Mouse (Mus musculus): ENCODE measurements around the gene Cdc42ep5. TPM values are rescaled to one million over a fixed set of nuclear protein-coding genes. Genes with fewer than 3 reads are reported as not detected.
A peak's percentile ranks its signal among the peaks of the same experiment; 100 is the strongest.

Gene Cdc42ep5
- polyA plus RNA-seq, 1 experiment from 2014 or later = 3.0 TPM

DNA sequence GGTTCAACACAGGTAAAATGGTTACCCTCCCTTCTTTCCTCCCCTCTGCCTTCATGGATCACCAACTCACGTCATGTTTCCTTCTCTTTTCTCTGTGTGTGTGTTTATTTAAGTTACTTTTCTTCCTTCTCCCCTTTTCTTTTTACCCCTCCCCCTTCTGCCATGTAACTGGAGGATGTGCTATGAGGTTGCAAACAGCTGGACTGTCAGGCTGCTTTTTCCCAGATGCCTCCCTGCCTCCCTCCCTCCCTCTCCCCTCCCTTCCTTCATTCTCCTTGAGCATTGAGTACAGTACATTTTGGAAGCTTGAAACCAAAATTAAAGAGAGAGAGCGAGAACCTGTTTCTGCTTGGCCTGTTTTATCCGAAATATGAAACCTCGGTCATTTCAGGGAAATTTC, 16.8 kb downstream of the Cdc42ep5 start:
- Histone ChIP-seq H3K4me3 (ENCODE audit: low read depth, low read length) (no peak overlapping the region), H3K27ac (ENCODE audit: low read depth, low read length) (no peak overlapping the region), H3K9ac (replicated peaks; ENCODE audit: low read depth, low read length) (no peak overlapping the region), H3K9me3 (ENCODE audit: control insufficient read depth, low read length) (no peaks in the 10 kb centered on the region), H3K27me3 (ENCODE audit: control insufficient read depth, insufficient read depth, low read length) (no peaks in the 10 kb centered on the region), H3K4me1 (ENCODE audit: control insufficient read depth, insufficient read depth, low read length) (peaks cover 17% of the 10 kb centered on the region), H3K36me3 (ENCODE audit: control insufficient read depth, insufficient read depth, low read length) (peaks cover 41% of the 10 kb centered on the region), H3K4me2 (ENCODE audit: low read depth, low read length) (peak overlapping the region; percentile 64; the same call in 1 of the 2 replicates)
- WGBS = 90% methylated on average over 4 of the region's 4 CpGs
- ATAC-seq (ENCODE audit: low read depth) = no peak

DNA sequence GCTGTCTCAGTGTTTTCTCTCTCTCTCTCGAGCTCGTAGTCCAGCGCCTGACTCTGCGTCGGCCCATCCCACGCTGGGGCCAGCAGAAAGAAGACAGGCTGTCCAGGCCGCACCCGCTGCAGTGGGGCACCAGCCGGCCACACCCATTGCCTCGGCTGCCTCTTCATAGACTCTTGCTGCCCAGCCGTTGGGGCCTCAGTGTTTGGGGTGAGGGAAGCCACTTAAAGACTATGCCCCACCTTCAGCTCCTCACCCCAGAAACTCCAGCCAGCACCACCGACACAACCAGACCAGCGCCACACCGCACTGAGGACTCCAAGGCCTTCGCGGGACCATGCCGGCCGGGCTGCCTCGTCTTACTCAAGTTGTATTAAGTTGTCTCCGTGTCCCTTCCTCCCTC, 17.3 kb downstream of the Cdc42ep5 start:
- Histone ChIP-seq H3K4me2 (ENCODE audit: low read depth, low read length) (no peak overlapping the region), H3K27me3 (ENCODE audit: control insufficient read depth, insufficient read depth, low read length) (no peaks in the 10 kb centered on the region), H3K4me3 (ENCODE audit: low read depth, low read length) (no peak overlapping the region), H3K9ac (replicated peaks; ENCODE audit: low read depth, low read length) (no peak overlapping the region), H3K4me1 (ENCODE audit: control insufficient read depth, insufficient read depth, low read length) (peaks cover 17% of the 10 kb centered on the region), H3K27ac (ENCODE audit: low read depth, low read length) (no peak overlapping the region), H3K9me3 (ENCODE audit: control insufficient read depth, low read length) (no peaks in the 10 kb centered on the region), H3K36me3 (ENCODE audit: control insufficient read depth, insufficient read depth, low read length) (peaks cover 46% of the 10 kb centered on the region)
- 91% methylated on average over 20 of the region's 20 CpGs for WGBS
- ATAC-seq (ENCODE audit: low read depth) = no peak

DNA sequence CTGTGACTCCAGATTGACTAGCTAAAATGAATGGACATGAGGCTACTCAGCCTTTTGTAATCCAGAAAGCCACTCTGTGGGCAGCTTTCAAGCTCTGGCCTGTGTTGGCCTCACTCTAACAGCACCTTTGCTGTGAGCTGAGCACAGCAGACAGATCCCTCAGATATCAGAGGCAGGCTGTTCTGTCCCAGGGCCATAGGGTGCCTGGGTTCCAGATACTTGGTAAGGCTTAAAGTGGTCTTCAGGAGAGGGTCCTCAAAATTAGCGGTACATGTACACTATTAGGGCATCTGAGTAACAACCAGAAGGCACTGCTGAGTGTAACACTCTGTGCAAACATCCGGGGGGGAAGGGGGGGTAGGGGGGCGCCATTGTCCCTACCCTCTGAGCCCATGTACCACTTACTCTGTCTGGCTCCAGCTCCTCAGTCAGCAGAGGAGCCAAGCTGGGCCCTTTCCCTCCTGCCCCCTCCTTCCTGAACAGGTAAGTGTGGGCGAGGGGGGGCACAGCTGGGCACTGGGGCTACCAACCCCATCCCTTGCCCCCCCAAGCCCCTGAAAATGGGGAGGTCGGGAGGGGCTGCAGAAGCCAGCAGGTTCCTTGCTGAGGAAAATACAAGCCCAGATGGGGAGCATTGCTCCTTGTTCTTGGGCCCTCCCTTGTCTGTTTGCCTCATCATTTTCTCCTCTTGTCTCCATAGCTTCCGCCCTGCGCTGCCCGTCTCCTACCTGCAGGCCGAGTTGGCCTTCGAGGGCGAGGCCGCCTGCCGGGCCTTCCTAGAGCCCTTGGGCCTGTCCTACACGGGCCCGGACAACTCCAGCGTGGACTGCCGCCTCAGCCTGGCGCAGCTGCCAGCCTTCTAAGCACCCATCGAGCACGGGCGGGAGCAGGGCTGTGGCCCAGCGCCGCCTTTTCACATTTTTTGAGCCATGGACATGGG, 18.1 kb downstream of the Cdc42ep5 start:
- H3K9me3 ChIP-seq (ENCODE audit: control insufficient read depth, low read length) = no peaks in the 10 kb centered on the region
- no peak overlapping the region for H3K4me2 ChIP-seq (ENCODE audit: low read depth, low read length)
- peaks cover 17% of the 10 kb centered on the region for H3K4me1 ChIP-seq (ENCODE audit: control insufficient read depth, insufficient read depth, low read length)
- no peak overlapping the region for H3K4me3 ChIP-seq (ENCODE audit: low read depth, low read length)
- H3K27ac ChIP-seq (ENCODE audit: low read depth, low read length) = no peak overlapping the region
- WGBS = 94% methylated on average over 23 of the region's 23 CpGs
- no peak overlapping the region for H3K9ac ChIP-seq (replicated peaks; ENCODE audit: low read depth, low read length)
- no peak for ATAC-seq (ENCODE audit: low read depth)
- H3K27me3 ChIP-seq (ENCODE audit: control insufficient read depth, insufficient read depth, low read length) = no peaks in the 10 kb centered on the region
- H3K36me3 ChIP-seq (ENCODE audit: control insufficient read depth, insufficient read depth, low read length) = peaks cover 54% of the 10 kb centered on the region

DNA sequence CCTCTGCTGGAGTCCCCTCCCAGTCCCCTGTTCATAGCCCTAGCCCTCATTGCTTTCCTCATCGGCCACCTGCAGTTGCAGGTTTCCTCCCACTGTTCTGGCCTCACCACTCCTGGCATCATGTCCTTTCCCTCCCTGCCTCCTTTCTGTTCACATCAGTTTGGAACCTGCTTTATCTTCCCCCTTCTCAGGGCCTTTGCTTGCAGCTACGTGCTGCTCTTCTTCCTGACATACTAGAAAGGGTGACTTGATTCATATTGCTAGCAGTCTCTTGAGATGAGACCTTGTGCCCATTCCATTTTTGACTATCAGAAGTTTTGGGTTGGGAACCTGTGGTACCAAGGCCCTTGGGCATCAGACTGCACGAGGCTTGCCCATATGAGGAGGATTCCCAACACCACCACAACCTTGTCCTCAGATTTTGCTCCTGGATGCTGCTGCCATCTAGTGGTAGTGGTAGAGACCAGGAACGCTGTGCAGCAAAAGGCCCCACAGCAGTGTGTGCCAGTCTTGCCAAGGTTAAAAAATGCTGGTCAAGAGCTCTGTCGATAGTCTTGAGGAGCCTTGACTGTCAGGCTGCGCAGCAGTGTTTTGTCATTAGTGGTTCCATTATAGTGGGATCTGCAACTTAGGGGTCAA, 19.0 kb downstream of the Cdc42ep5 start:
- Histone ChIP-seq H3K4me2 (ENCODE audit: low read depth, low read length) (no peak overlapping the region), H3K9ac (replicated peaks; ENCODE audit: low read depth, low read length) (no peak overlapping the region), H3K36me3 (ENCODE audit: control insufficient read depth, insufficient read depth, low read length) (peaks cover 62% of the 10 kb centered on the region), H3K27me3 (ENCODE audit: control insufficient read depth, insufficient read depth, low read length) (no peaks in the 10 kb centered on the region), H3K9me3 (ENCODE audit: control insufficient read depth, low read length) (no peaks in the 10 kb centered on the region), H3K4me3 (ENCODE audit: low read depth, low read length) (no peak overlapping the region), H3K4me1 (ENCODE audit: control insufficient read depth, insufficient read depth, low read length) (peaks cover 15% of the 10 kb centered on the region), H3K27ac (ENCODE audit: low read depth, low read length) (no peak overlapping the region)
- 71% methylated on average over 6 of the region's 6 CpGs for WGBS
- ATAC-seq (ENCODE audit: low read depth) = no peak

DNA sequence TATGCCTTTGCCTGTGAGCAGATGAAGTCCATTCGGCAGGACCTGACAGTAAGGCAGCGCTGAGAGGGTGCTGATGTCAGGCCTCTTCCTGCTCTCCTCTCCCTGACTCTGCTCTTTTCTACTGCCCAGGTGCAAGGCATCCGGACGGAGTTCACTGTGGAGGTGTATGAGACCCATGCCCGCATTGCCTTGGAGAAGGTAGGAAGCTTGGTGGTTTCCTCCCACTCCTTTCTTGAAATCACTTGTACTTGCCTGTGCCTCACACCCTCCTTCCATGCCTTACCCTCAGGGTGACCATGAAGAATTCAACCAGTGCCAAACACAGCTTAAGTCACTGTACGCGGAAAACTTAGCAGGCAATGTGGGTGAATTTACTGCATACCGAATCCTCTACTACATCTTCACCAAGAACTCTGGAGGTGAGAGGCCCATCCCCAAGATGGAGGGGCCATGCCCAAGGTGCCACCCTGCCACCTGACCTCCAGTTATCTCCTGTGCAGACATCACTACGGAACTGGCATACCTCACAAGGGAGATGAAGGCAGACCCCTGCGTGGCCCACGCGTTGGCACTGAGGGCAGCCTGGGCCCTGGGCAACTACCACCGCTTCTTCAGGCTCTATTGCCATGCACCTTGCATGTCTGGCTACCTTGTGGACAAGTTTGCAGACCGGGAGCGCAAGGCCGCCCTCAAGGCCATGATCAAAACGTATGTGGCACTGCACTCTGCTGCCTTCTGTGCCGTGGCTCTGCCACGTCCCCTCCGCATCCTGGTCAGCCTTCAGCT, 19.7 kb downstream of the Cdc42ep5 start:
- H3K36me3 ChIP-seq (ENCODE audit: control insufficient read depth, insufficient read depth, low read length) = peaks cover 68% of the 10 kb centered on the region
- H3K9me3 ChIP-seq (ENCODE audit: control insufficient read depth, low read length) = no peaks in the 10 kb centered on the region
- H3K27me3 ChIP-seq (ENCODE audit: control insufficient read depth, insufficient read depth, low read length) = no peaks in the 10 kb centered on the region
- H3K4me1 ChIP-seq (ENCODE audit: control insufficient read depth, insufficient read depth, low read length) = peaks cover 9% of the 10 kb centered on the region
- no peak overlapping the region for H3K27ac ChIP-seq (ENCODE audit: low read depth, low read length)
- no peak overlapping the region for H3K9ac ChIP-seq (replicated peaks; ENCODE audit: low read depth, low read length)
- H3K4me2 ChIP-seq (ENCODE audit: low read depth, low read length) = no peak overlapping the region
- 96% methylated on average over 20 of the region's 20 CpGs for WGBS
- no peak for ATAC-seq (ENCODE audit: low read depth)
- no peak overlapping the region for H3K4me3 ChIP-seq (ENCODE audit: low read depth, low read length)

DNA sequence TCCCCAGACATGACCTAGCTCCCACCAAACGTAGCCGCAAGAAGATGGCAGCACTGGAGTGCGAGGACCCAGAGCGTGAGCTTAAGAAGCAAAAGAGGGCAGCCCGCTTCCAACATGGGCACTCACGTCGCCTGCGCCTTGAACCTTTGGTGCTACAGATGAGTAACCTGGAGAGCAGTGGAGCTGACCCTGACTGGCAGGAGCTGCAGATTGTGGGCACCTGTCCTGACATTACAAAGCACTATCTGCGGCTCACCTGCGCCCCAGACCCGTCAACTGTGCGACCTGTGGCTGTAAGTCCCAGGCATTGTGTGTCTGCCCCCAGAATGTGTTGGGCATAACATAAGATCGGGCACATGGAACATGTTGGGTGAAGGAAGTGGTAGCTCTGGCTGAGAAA, 20.6 kb downstream of the Cdc42ep5 start:
- Histone ChIP-seq H3K4me2 (ENCODE audit: low read depth, low read length) (no peak overlapping the region), H3K27ac (ENCODE audit: low read depth, low read length) (no peak overlapping the region), H3K9ac (replicated peaks; ENCODE audit: low read depth, low read length) (no peak overlapping the region), H3K9me3 (ENCODE audit: control insufficient read depth, low read length) (no peaks in the 10 kb centered on the region), H3K4me1 (ENCODE audit: control insufficient read depth, insufficient read depth, low read length) (peaks cover 7% of the 10 kb centered on the region; the same call in 1 of the 2 replicates), H3K4me3 (ENCODE audit: low read depth, low read length) (no peak overlapping the region), H3K36me3 (ENCODE audit: control insufficient read depth, insufficient read depth, low read length) (peaks cover 77% of the 10 kb centered on the region), H3K27me3 (ENCODE audit: control insufficient read depth, insufficient read depth, low read length) (no peaks in the 10 kb centered on the region)
- 96% methylated on average over 13 of the region's 13 CpGs for WGBS
- ATAC-seq (ENCODE audit: low read depth) = no peak

DNA sequence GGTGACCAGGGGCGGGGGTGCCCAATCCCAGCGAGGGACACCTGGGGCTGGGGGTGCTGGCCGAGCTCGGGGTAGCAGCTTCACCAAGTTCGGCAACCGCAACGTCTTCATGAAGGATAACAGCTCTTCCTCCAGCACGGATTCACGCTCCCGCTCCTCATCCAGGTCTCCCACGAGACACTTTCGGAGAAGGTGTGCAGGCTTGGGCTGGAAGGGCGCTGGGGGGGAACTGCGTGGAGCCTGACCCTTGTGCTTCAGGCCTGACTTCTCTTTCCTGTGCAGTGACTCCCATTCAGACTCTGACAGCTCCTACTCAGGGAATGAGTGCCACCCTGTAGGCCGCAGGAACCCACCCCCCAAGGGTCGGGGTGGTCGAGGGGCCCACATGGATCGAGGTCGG, 21.2 kb downstream of the Cdc42ep5 start:
- ATAC-seq (ENCODE audit: low read depth) = no peak
- peaks cover 79% of the 10 kb centered on the region for H3K36me3 ChIP-seq (ENCODE audit: control insufficient read depth, insufficient read depth, low read length)
- H3K9ac ChIP-seq (replicated peaks; ENCODE audit: low read depth, low read length) = no peak overlapping the region
- H3K27ac ChIP-seq (ENCODE audit: low read depth, low read length) = no peak overlapping the region
- WGBS = 99% methylated on average over 19 of the region's 19 CpGs
- H3K9me3 ChIP-seq (ENCODE audit: control insufficient read depth, low read length) = no peaks in the 10 kb centered on the region
- H3K4me1 ChIP-seq (ENCODE audit: control insufficient read depth, insufficient read depth, low read length) = peaks cover 5% of the 10 kb centered on the region; the same call in 1 of the 2 replicates
- no peaks in the 10 kb centered on the region for H3K27me3 ChIP-seq (ENCODE audit: control insufficient read depth, insufficient read depth, low read length)
- H3K4me2 ChIP-seq (ENCODE audit: low read depth, low read length) = no peak overlapping the region
- no peak overlapping the region for H3K4me3 ChIP-seq (ENCODE audit: low read depth, low read length)

DNA sequence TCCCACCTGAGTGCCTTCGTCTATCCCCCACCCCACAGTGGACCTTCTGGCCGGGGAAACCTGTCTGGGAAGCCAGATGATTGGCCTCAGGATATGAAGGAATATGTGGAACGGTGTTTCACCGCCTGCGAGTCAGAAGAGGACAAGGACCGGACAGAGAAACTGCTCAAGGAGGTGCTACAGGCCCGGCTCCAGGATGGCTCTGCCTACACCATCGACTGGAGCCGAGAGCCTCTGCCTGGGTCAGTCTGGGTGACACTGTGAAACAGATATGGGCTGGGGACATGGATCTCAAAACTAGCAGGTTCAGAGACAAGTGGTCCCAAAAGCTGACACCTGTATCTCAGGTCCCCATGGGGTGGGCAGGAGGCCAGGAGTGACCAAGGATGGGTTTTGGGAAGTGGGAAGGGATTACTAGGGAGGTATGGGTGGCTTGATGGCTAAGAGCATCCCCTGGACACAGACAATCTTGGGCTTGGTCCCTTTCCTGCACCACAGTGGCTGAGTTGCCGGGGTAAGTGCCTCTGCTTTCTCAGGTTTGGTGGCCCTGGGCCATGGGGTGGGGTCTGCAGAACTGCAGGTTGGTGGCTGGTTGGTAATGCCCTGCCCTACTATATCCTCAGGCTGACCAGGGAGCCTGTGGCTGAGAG, 21.7 kb downstream of the Cdc42ep5 start:
- H3K36me3 ChIP-seq (ENCODE audit: control insufficient read depth, insufficient read depth, low read length) = peaks cover 79% of the 10 kb centered on the region
- H3K27ac ChIP-seq (ENCODE audit: low read depth, low read length) = no peak overlapping the region
- H3K9me3 ChIP-seq (ENCODE audit: control insufficient read depth, low read length) = no peaks in the 10 kb centered on the region
- H3K4me3 ChIP-seq (ENCODE audit: low read depth, low read length) = no peak overlapping the region
- H3K4me1 ChIP-seq (ENCODE audit: control insufficient read depth, insufficient read depth, low read length) = peaks cover 5% of the 10 kb centered on the region
- no peak overlapping the region for H3K4me2 ChIP-seq (ENCODE audit: low read depth, low read length)
- ATAC-seq (ENCODE audit: low read depth) = no peak
- 93% methylated on average over 10 of the region's 10 CpGs for WGBS
- no peaks in the 10 kb centered on the region for H3K27me3 ChIP-seq (ENCODE audit: control insufficient read depth, insufficient read depth, low read length)
- no peak overlapping the region for H3K9ac ChIP-seq (replicated peaks; ENCODE audit: low read depth, low read length)

Measured in neural tube, embryonic 14.5 days (tissue).